Mouse (Mus musculus) T-cell, adult 2 months (primary cell): Measurements from ENCODE around the gene Bivm.
A peak's percentile ranks its signal among the peaks of the same experiment; 100 is the strongest.

Source experiments
- DNase-seq: peaks from one replicate; pipeline ENCODE4 v3.0.0; 2022; ENCODE audit warnings: low spot score

Gene Bivm

GRCm38 (mm10) chr1:44118239-44119054 lies at the start of gene Bivm, which contains the start of gene Kdelc1:
Bivm (plus strand) TSS chr1:44118957.
Kdelc1 (minus strand) TSS chr1:44118808.
- DNase-seq, result peak; percentile 76

GRCm38 (mm10) chr1:44101448-44102225 lies 17.1 kb upstream of the Bivm start:
- peak; percentile 66 for DNase-seq

- DNase-seq, result peak; percentile 91
These were observed 16.5 kb upstream of the Bivm start, which contains the start of gene Tex30 for GRCm38 (mm10) chr1:44102259-44102717. Tex30 (minus strand) TSS chr1:44102441.

- DNase-seq, result no peak
These were observed 15.8 kb upstream of the Bivm start for GRCm38 (mm10) chr1:44102939-44103338.

GRCm38 (mm10) chr1:44117571-44117970 lies 1.2 kb upstream of the Bivm start:
- DNase-seq, result no peak

GRCm38 (mm10) chr1:44119201-44120073 lies 680 bp downstream of the Bivm start:
- peak; percentile 48 for DNase-seq

- DNase-seq, result no peak
These were observed 1.3 kb downstream of the Bivm start for GRCm38 (mm10) chr1:44120074-44120406.

GRCm38 (mm10) chr1:44122256-44122655 lies 3.5 kb downstream of the Bivm start:
- DNase-seq, result peak; percentile 67

GRCm38 (mm10) chr1:44125590-44125989 lies 6.8 kb downstream of the Bivm start:
- DNase-seq, result no peak

GRCm38 (mm10) chr1:44129929-44130581 lies 11.3 kb downstream of the Bivm start:
- DNase-seq, result no peak

GRCm38 (mm10) chr1:44140232-44140631 lies 21.5 kb downstream of the Bivm start:
- DNase-seq, result no peak

- no peak for DNase-seq
These were observed 24.0 kb downstream of the Bivm start for GRCm38 (mm10) chr1:44142747-44143146.

- DNase-seq, result peak; percentile 88
These were observed 29.0 kb downstream of the Bivm start, which contains the start of gene Ercc5 for GRCm38 (mm10) chr1:44147563-44148381. Ercc5 (plus strand) TSS chr1:44147744.

- DNase-seq, result no peak
These were observed 29.9 kb downstream of the Bivm start for GRCm38 (mm10) chr1:44148706-44149105.

GRCm38 (mm10) chr1:44155287-44155686 lies 36.5 kb downstream of the Bivm start:
- peak; percentile 14 for DNase-seq

- no peak for DNase-seq
These were observed 39.6 kb downstream of the Bivm start for GRCm38 (mm10) chr1:44158317-44158716.

- DNase-seq, result no peak
These were observed 43.1 kb downstream of the Bivm start for GRCm38 (mm10) chr1:44161818-44162217.

GRCm38 (mm10) chr1:44162389-44162788 lies 43.6 kb downstream of the Bivm start:
- no peak for DNase-seq

- DNase-seq, result no peak
These were observed 49.2 kb downstream of the Bivm start for GRCm38 (mm10) chr1:44167859-44168383.

- no peak for DNase-seq
These were observed 53.9 kb downstream of the Bivm start for GRCm38 (mm10) chr1:44172656-44173055.
